Mouse (Mus musculus): ENCODE measurements around the gene Mpv17.

DNA sequence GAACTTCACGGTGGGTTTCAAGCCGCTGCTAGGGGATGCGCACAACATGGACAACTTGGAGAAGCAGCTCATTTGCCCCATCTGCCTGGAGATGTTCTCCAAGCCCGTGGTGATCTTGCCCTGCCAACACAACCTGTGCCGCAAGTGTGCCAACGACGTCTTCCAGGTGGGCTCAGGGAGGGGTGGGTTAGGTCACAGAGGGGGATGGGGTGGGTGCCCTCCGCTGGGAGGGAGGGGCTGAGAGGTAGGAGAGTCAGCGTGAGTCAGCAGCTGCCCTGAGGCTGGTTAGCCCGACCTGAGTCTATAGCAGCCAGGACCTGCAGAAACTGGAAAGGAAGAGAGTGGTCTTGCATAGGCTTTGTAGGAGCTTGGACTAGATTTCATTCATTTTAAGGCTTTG, 37.1 kb downstream of the Mpv17 start:
- TF ChIP-seq CTCF (IDR thresholded peaks at IDR 0.05; ENCODE audit: low read depth) (no peak), EP300 (IDR thresholded peaks at IDR 0.05; ENCODE audit: low read depth) (no peak)

Data from liver, postnatal 0 days (tissue).